Mouse (Mus musculus): ENCODE results near the gene Eva1c. TPM values are rescaled to one million over a fixed set of nuclear protein-coding genes. Genes with fewer than 3 reads are reported as not detected.

Eva1c gene
- total RNA-seq, 2 experiments from 2014 or later: 2.2 to 2.9 TPM

GRCm38 (mm10) chr16:90858206-90858605 lies 31.7 kb downstream of the Eva1c start:
- Histone ChIP-seq H3K4me3 (no peak overlapping the region), H3K27ac (no peak overlapping the region)
- DNase-seq (ENCODE audit: low spot score in 2 of 2): no peak
- TF ChIP-seq CTCF (conservative IDR thresholded peaks at IDR 0.05): no peak

DNA sequence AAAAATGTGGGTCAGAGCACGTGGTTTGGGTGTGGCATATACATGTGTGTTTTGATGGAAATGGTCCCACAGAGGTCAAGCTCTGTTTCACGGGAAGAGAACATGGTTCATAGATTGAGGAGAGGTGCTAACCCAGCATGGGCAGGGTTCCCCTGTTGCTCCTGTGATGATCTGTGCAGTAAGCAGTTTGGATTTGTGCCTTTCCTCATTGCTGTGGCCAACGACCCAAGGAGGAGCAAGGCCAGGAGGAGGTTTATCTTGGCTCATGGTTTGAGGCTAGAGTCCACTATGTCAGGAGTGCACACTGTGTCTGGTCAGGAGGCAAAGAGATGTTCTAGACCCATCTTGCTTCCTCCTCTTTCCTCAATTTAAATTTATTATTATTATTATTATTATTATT lies 36.5 kb downstream of the Eva1c start:
- H3K27ac ChIP-seq: no peak overlapping the region
- H3K4me3 ChIP-seq: no peak overlapping the region
- no peak for DNase-seq (ENCODE audit: low spot score in 2 of 2)
- no peak for TF ChIP-seq CTCF (conservative IDR thresholded peaks at IDR 0.05)

GRCm38 (mm10) chr16:90863468-90864046 lies 37.0 kb downstream of the Eva1c start:
- DNase-seq (ENCODE audit: low spot score in 2 of 2): no peak
- TF ChIP-seq CTCF (conservative IDR thresholded peaks at IDR 0.05): no peak
- H3K27ac ChIP-seq: no peak overlapping the region

DNA sequence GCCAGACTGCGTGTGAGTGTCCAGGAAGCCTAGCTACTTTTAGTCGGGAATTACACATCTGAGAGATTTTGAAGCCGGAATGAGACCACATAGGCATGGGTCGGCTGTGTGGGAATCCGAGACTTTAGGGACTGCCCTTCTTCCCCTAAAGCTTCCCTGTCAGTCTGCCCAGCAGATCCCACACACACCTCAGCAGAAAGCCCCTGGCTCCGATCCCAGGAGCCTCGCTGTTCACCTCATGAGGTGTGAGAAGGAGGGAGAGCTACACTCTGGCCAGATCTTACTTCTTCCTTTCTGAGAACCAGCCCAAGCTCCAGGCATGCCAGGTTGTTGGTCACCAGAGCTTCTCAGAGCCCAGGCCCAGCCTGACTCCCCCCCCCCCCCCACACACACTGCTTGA lies 38.2 kb downstream of the Eva1c start:
- Histone ChIP-seq H3K4me3 (no peak overlapping the region), H3K27ac (no peak overlapping the region)
- no peak for TF ChIP-seq CTCF (conservative IDR thresholded peaks at IDR 0.05)
- no peak for DNase-seq (ENCODE audit: low spot score in 2 of 2)

More at GRCm38 (mm10) chr16:90863468-90864046, 37.0 kb downstream of the Eva1c start:
- no peak overlapping the region for H3K4me3 ChIP-seq

GRCm38 (mm10) chr16:90865652-90866051 lies 39.1 kb downstream of the Eva1c start:
- Histone ChIP-seq H3K4me3 (no peak overlapping the region), H3K27ac (no peak overlapping the region)
- TF ChIP-seq CTCF (conservative IDR thresholded peaks at IDR 0.05): no peak
- DNase-seq (ENCODE audit: low spot score in 2 of 2): no peak

- no peak overlapping the region for H3K4me3 ChIP-seq
- no peak for DNase-seq (ENCODE audit: low spot score in 2 of 2)
- H3K27ac ChIP-seq: no peak overlapping the region
- TF ChIP-seq CTCF (conservative IDR thresholded peaks at IDR 0.05): no peak
These were observed 41.6 kb downstream of the Eva1c start for GRCm38 (mm10) chr16:90868129-90868528.

GRCm38 (mm10) chr16:90869361-90869760 lies 42.8 kb downstream of the Eva1c start:
- no peak for DNase-seq (ENCODE audit: low spot score in 2 of 2)
- TF ChIP-seq CTCF (conservative IDR thresholded peaks at IDR 0.05): no peak
- no peak overlapping the region for H3K4me3 ChIP-seq
- H3K27ac ChIP-seq: no peak overlapping the region

- no peak for DNase-seq (ENCODE audit: low spot score in 2 of 2)
- Histone ChIP-seq H3K27ac (no peak overlapping the region), H3K4me3 (no peak overlapping the region)
- no peak for TF ChIP-seq CTCF (conservative IDR thresholded peaks at IDR 0.05)
These were observed 46.4 kb downstream of the Eva1c start for GRCm38 (mm10) chr16:90872936-90873335.

DNA sequence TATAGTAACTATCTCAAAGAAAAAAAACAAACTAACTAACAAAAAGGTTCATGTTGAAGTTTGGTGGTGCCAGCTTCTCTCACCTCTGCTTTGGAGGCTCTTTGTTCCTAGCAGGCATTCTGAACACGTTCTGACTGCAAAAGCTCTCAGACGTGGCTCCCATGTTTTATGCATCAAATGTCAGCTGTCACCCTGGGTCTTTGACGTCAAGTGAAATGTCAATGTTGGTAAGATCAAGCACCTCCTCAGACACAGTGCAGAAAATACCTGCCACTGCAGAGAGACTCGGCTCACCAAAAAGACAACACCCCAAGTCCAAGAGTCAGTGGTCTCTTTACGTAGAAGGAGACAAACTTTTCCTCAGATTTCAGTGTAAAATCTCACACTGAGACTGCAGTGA lies 48.0 kb downstream of the Eva1c start:
- H3K27ac ChIP-seq: no peak overlapping the region
- H3K4me3 ChIP-seq: no peak overlapping the region
- DNase-seq (ENCODE audit: low spot score in 2 of 2): no peak
- no peak for TF ChIP-seq CTCF (conservative IDR thresholded peaks at IDR 0.05)

- DNase-seq (ENCODE audit: low spot score in 2 of 2): no peak
- TF ChIP-seq CTCF (conservative IDR thresholded peaks at IDR 0.05): no peak
- Histone ChIP-seq H3K27ac (no peak overlapping the region), H3K4me3 (no peak overlapping the region)
These were observed 51.8 kb downstream of the Eva1c start for GRCm38 (mm10) chr16:90878135-90878860.

DNA sequence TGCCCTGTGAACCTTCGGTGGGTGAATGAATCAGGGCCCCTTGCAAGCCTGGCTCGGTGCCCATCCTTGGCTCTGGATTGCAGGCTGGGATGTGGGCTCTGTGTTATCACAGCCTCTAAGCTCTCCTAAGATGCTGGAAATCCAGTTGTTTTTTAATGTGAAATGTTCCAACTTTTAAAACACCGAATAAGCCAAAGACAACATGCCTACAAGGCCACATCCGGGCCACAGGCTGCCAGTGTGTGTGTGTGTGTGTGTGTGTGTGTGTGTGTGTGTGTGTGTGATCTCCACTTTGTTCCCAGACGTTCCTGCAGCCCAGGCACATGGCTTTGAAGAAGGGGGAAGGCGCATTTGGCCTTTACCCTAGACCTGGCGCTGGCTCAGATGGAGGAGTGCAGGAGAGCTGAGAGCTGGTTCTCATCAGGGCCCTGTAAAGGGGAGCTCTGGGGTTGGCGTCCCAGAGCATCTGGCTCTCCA lies 56.0 kb downstream of the Eva1c start:
- Histone ChIP-seq H3K4me3 (no peak overlapping the region), H3K27ac (no peak overlapping the region)
- no peak for TF ChIP-seq CTCF (conservative IDR thresholded peaks at IDR 0.05)
- no peak for DNase-seq (ENCODE audit: low spot score in 2 of 2)

DNA sequence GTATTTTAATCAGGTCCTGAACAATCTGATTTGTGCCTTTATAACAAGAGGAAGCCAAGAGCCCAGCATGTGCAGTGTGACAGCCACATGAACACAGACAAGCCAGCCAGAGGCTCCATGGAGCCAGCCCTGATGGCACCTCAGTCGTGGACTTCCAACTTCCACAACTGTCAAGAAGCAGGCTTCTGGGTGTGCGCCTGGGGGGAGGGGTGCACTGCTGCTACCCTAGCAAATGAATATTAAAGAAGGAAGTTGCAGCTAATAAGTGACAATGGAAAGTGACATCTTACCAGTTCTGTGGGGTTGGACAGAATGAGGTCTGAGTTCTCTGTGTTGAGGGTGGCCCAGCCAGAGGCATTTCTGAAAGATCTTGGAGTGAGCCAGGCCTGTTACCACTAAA lies 58.8 kb downstream of the Eva1c start:
- H3K27ac ChIP-seq: no peak overlapping the region
- no peak for DNase-seq (ENCODE audit: low spot score in 2 of 2)
- no peak overlapping the region for H3K4me3 ChIP-seq
- TF ChIP-seq CTCF (conservative IDR thresholded peaks at IDR 0.05): no peak

DNA sequence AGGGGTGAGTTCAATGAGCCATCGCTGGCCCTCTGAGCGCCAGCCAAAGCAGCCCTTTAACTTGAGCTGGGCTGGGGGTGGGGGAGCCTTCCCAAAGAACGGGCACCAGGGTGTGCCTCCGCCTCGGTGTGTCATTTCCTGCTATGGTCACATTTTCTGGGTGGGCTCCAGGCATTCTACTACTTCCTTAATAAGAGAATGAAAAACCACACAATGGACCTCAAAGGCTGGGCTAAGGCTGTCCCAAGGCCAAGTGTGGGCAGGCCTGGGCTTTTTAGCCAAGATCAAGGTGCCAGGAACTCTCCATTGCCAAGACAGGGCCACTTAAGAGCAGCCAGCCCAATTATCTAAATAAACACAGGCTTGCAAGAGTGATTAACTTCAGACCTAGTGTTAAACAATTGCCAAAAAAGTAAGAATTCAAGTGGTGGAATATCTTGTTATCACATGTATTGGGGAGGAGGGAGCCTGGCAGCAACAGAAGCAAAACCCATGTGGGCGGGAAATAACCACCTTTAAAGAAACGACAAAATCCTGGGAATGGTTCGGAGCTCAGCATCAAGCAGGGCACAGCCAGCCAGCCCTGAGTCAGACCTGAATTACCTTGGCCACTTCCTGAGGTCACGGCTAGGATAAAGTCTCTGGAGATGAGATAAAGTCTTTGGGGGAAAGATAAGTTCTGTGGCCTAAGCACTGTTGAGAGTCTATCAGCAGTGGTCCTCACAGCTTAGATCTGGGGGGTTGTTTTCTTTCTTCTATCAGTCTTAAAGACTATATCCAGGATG lies 59.5 kb downstream of the Eva1c start:
- DNase-seq (ENCODE audit: low spot score in 2 of 2): peak in 1 of 2 experiments; percentile 20
- no peak for TF ChIP-seq CTCF (conservative IDR thresholded peaks at IDR 0.05)
- Histone ChIP-seq H3K27ac (no peak overlapping the region), H3K4me3 (no peak overlapping the region)
